Mouse (Mus musculus) urinary bladder, adult 18-20 months (tissue): ENCODE measurements around the gene Lamc1.
"Not testable (repeated sequence)": the region's sequence is repeated elsewhere in the genome, so short reads cannot be mapped to it uniquely, and the experiment has no call there.

Experiments used
- DNase-seq, 2 experiments: peaks; one replicate each; pipeline ENCODE4 v3.0.0; 2022; ENCODE audit warnings: low spot score in 2 of 2, mixed read lengths in 2 of 2

The Lamc1 gene

GRCm38 (mm10) chr1:153299436-153299835 lies 33.1 kb downstream of the Lamc1 start:
- DNase-seq: not testable (repeated sequence)

DNA sequence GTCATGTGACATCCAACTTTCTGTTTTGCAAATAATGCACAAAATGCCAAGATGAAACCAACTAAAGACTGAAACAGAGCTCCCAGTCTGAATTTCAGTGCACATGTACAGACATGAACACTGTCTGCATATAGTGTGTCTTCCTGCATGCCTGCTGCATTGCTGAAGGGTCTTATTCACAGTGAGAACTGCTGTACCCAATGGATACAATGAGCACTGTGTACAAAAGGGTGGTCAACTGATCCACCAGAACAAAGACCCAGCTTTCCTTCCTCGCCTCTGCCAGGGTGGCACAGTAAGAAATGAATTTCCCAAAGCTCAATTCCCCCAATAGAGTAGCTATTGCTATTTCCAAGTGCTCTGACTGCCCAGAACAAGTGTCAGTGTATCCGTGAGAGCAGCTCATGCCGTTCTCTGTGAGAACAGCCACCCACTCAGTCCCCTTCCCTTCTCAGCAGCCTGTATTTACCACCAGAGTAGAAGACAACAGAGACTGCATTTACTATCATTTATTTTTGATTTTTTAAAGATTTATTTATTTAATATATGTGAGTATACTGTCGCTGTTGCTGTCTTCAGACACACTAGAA lies 34.7 kb downstream of the Lamc1 start:
- not testable (repeated sequence) for DNase-seq

DNA sequence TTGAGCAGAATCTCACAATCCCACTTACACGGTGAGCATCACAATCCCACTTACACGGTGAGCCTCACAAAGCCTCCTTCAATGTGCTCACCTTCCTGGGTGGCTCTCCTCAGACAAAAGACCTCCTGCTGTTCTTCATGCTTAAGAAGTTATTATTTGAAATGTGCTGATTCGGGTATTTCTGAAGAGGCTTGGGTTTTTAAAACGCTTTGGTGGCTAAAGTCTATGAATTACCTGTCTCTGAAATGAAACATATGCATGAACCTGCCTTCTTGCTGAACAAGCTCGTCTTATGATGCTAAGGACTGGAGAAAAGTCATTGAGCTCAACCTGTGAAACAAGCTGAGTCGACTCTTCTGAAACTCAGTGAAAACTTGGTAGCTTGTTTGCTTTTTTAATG lies 36.6 kb downstream of the Lamc1 start:
- DNase-seq: no peak

GRCm38 (mm10) chr1:153292892-153293291 lies 39.7 kb downstream of the Lamc1 start:
- no peak for DNase-seq

GRCm38 (mm10) chr1:153292202-153292601 lies 40.4 kb downstream of the Lamc1 start:
- no peak for DNase-seq

GRCm38 (mm10) chr1:153291416-153291815 lies 41.2 kb downstream of the Lamc1 start:
- DNase-seq: no peak

DNA sequence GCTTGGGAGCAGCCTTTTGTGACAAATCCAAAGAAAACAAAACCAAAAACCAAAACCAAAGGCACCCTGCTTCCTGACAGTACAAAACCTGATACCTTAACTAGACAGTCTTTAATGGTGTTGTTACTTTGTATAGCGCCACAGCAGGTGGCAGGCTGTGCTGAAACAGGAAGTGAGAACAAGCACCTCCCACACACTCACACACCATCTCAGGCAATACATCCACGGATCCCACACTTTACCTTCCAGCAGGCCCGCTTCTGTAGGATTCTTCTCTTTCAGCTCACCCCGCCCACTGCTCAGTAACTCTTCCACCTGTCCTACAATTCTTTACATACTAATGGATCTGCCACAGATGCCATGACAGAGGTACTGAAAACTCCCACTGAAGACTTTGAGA lies 44.6 kb downstream of the Lamc1 start:
- DNase-seq: no peak

GRCm38 (mm10) chr1:153287443-153287842 lies 45.1 kb downstream of the Lamc1 start:
- no peak for DNase-seq

DNA sequence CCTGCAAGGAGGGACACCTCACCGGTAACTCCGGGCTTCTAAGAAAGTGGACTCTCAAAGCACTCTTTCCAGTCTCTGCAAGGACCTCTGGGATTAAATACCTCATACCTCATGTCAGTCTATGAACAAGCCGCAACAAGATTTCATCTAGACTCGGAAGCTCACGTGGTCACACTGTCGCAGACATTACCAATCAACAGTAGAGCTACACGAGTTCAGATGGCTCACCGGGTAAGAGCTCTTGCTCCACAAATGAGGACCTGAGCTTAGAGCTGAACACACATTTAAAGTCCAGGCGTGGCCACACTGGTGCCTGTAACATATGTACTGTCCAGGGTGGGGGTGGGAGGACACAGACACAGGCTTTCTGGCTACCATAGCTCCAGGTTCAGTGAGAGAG lies 46.4 kb downstream of the Lamc1 start:
- no peak for DNase-seq

- DNase-seq: no peak
These were observed 47.4 kb downstream of the Lamc1 start for GRCm38 (mm10) chr1:153285188-153285587.

DNA sequence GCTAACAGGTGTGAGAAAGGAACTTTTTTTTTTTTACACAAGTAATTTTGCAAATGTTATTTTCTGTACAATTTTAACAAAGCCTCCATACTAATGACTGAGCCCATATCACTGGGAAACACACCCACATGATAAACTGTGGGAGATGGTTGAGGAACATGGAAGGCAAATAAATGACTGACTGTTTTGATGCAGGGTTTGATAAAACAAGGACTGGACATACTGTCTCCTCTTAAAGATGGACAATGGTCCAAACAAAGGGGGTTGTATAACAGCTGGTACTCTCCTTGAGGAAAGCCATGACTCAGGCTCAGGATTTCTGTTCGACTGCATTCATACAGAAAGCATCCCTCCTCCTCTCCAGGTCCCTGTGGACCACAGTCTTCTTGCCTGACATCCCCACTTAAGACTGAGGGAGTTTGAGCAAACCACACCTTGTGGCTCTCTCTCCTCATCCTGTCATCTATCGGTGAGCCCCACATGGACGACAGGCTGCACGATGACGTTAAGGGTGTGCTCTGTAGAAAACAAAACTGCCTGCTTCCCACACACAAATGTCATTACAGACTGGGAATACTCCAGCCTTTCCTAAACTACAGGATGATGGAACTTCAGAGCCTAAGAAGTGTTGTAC lies 50.1 kb downstream of the Lamc1 start:
- no peak for DNase-seq

- DNase-seq: no peak
These were observed 51.1 kb downstream of the Lamc1 start for GRCm38 (mm10) chr1:153281483-153281882.

DNA sequence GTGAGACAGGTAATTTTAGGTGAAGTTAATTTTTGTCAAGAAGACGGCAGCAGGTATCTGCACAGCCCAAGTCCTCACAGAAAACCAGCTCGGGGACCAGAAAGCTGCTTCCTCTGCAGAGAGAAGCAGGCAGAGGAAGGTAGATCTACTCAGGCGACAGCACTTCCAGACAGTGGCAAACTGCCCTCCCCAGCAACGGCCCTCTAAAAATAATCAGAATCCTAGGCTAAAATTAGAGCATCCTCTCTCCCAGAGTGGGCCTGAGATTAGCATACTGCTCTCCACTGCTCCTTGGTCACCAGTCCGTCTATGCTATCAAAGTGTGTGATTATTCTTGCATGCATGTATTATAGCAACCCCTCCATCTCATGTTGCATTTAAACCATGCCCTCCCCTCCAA lies 52.2 kb downstream of the Lamc1 start:
- no peak for DNase-seq

GRCm38 (mm10) chr1:153278028-153278613 lies 54.5 kb downstream of the Lamc1 start:
- DNase-seq: no peak

DNA sequence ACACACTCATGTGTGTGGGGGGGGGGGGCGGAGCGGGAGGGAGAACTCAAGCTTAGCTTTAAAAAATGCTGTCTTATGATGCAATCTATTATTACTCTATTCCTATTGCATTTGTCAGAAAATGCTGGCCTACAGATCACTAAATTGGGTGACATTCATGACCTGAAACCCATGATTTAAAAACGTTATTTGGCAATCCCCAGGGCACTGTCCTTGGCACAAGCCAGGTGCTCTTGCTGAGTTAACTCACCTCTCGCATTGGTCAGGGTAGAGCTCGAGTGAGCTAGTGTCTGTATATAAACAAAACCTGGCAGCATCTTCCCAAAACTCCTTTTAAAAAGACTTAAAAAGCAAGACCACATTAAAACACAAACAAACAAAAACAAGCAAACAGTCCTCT lies 57.1 kb downstream of the Lamc1 start:
- DNase-seq: no peak

- no peak for DNase-seq
These were observed 58.0 kb downstream of the Lamc1 start for GRCm38 (mm10) chr1:153274611-153275010.

DNA sequence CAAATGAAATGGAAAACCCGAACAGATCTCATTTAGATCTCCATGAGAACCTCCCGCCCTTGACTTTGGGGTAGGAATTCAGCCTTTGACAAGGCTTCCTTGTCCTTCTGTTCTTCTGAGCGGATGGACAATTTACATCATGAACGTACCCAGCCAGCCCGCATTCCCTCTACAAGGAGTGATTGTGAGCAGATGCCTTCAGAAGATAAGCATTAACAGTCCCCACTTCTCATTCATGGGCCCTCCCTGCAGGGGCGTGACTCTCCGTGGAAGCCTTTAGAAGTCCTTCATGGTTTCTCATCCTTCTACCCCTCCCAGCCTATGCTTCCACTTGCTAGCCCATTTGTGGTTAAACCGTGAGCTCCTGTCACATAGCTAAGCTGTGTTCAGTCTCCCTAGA lies 58.9 kb downstream of the Lamc1 start:
- no peak for DNase-seq

GRCm38 (mm10) chr1:153270827-153271226 lies 61.8 kb downstream of the Lamc1 start:
- no peak for DNase-seq

GRCm38 (mm10) chr1:153269681-153270080 lies 62.9 kb downstream of the Lamc1 start:
- no peak for DNase-seq

DNA sequence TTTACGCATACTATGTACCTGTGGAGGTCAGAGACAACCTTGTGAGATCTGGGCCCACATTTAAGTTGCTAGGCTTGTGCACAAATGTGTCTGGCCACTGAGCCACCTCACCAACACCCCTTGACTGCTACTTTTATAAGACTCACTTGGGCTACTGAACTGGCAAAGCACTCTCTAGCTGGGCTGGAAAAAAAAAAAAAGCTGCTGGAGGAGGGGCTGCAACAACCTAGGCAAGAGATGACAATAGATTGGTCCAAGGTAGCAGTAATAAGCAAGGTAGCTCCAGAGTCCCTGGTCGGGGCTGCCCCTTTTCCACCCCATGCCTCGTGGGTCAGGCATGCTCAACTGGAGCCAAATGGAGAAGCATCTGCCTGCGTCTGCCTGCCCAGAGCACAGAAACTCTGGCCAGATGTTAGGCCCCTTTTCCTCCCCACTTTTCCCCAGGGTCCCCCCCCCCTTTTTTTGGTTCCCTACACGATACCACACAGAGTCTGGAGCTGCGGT lies 63.7 kb downstream of the Lamc1 start:
- no peak for DNase-seq

DNA sequence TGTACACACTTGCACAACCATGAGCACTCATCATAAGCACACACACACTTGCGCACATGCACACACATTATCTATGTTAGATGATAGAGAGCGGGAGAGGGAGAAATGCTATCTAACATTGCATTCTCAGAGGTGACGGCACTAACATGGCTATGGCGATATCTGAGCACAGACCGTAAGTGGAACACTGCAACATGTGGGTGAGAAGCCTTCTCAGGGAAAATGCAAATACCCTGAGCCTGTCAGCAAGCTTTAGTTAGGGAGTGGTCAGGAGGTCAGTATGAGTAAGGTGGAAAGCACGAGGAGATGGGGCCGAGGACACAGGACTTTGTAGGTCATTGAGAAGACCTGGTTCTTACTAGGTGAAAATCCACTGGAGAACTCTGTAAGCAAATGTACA lies 64.3 kb downstream of the Lamc1 start:
- DNase-seq: no peak

- DNase-seq: no peak
These were observed 64.9 kb downstream of the Lamc1 start for GRCm38 (mm10) chr1:153267730-153268129.

DNA sequence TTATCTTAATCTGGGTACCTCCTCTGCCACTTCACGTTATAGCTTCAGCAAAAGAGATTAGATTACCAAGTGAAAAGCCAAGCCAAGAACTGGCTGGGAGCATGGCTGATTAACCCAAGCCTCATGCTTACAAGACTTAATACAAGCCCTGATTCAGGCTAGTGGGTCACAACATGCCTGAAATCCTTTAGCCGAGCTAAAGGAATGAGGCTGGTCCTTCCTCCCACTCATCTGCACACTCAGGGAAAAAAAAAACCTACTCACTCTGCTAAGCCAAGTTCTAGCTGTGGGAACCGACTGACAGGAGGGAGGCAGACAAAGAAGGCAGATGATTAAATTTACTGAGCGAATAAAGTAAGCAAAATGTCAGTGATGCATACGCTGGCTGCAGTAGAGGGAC lies 65.7 kb downstream of the Lamc1 start:
- DNase-seq: no peak
